Mouse (Mus musculus) hindbrain, embryonic 14.5 days (tissue): ENCODE measurements around the gene Lgals4. TPM values are rescaled to one million over a fixed set of nuclear protein-coding genes. Genes with fewer than 3 reads are reported as not detected.

ENCODE experiments used
- ATAC-seq: fragments of 200-750 bp; cut with Nextera tagmentation; 2 replicates; pipeline ENCODE4 v1.8.0; 2017; ENCODE audit warnings: moderate number of reproducible peaks, mild to moderate bottlenecking, moderate TSS enrichment, moderate library complexity; ENCODE audit not compliant: low FRiP score
- DNase-seq: peaks from one replicate; pipeline ENCODE4 v3.0.0-alpha.2; 2015; ENCODE audit warnings: low spot score
- H3K27ac ChIP-seq: fragments of 300-500 bp; sonication (generic); 2 replicates; pipeline ENCODE4 v1.5.1; 2014; ENCODE audit warnings: mild to moderate bottlenecking, moderate library complexity
- H3K27me3 ChIP-seq: fragments of 300-500 bp; sonication (generic); 2 replicates; pipeline ENCODE4 v1.6.1; 2014; ENCODE audit warnings: mild to moderate bottlenecking, low read length, mixed read lengths; ENCODE audit not compliant: control insufficient read depth, insufficient read depth
- H3K36me3 ChIP-seq: fragments of 300-500 bp; sonication (generic); replicated peaks from 2 replicates; pipeline ENCODE4 v1.6.1; 2014; ENCODE audit not compliant: control insufficient read depth, insufficient read depth
- H3K4me1 ChIP-seq: fragments of 300-500 bp; sonication (generic); replicated peaks from 2 replicates; pipeline ENCODE4 v1.6.1; 2014; ENCODE audit warnings: antibody characterized with exemption, low read length, mixed read lengths; ENCODE audit not compliant: control insufficient read depth, insufficient read depth
- H3K4me2 ChIP-seq: fragments of 300-500 bp; sonication (generic); replicated peaks from 2 replicates; pipeline ENCODE4 v1.6.1; 2014; ENCODE audit warnings: mild to moderate bottlenecking, moderate library complexity
- H3K4me3 ChIP-seq: fragments of 300-500 bp; sonication (generic); replicated peaks from 2 replicates; pipeline ENCODE4 v1.5.1; 2014; ENCODE audit warnings: mild to moderate bottlenecking, low read length
- H3K9ac ChIP-seq: fragments of 300-500 bp; sonication (generic); 2 replicates; pipeline ENCODE4 v1.6.1; 2014
- H3K9me3 ChIP-seq: fragments of 300-500 bp; sonication (generic); 2 replicates; pipeline ENCODE4 v1.6.1; 2016; ENCODE audit warnings: low read length; ENCODE audit not compliant: control insufficient read depth
- WGBS: fragments of 180-500 bp; shearing (Covaris S2); extraction: QIAGEN DNeasy Blood & Tissue Kit; methylation state at CpG from one replicate; pipeline ENCODE4 v1.1.7; 2014; 5-methylcytosine and 5-hydroxymethylcytosine counted together
- polyA plus RNA-seq: library from polyadenylated mRNA; unstranded; fragments of >200 nt; fragmentation: Nextera tagmentation; extraction: Ambion mirVana; gene quantifications from 2 replicates; pipeline ENCODE4 v1.2.1, GENCODE M21; 2014

The Lgals4 gene
- polyA plus RNA-seq, 1 experiment from 2014 or later = 3.2 TPM

- no peak for ATAC-seq
Measured at GRCm38 (mm10) chr7:28806869-28807268, 26.8 kb upstream of the Lgals4 start.

GRCm38 (mm10) chr7:28807641-28808220 is 25.9 kb upstream of the Lgals4 start:
- Histone ChIP-seq H3K36me3 (peaks cover 8% of the 10 kb centered on the region), H3K27me3 (no peaks in the 10 kb centered on the region), H3K9ac (peak overlapping the region; percentile 68), H3K9me3 (no peaks in the 10 kb centered on the region), H3K4me2 (peak overlapping the region; percentile 93), H3K4me3 (peak overlapping the region; percentile 80), H3K27ac (peak overlapping the region; percentile 96), H3K4me1 (peaks cover 25% of the 10 kb centered on the region)
- ATAC-seq = no peak
- 44% methylated on average over 6 of the region's 8 CpGs for WGBS
- no peak for DNase-seq

More at GRCm38 (mm10) chr7:28806869-28807268, 26.8 kb upstream of the Lgals4 start:
- H3K9ac ChIP-seq = no peak overlapping the region
- H3K36me3 ChIP-seq = no peaks in the 10 kb centered on the region
- no peak overlapping the region for H3K4me3 ChIP-seq
- H3K4me1 ChIP-seq = peaks cover 16% of the 10 kb centered on the region
- H3K9me3 ChIP-seq = no peaks in the 10 kb centered on the region
- no peak overlapping the region for H3K4me2 ChIP-seq
- no peak overlapping the region for H3K27ac ChIP-seq
- WGBS = 76% methylated on average over 4 of the region's 4 CpGs
- no peaks in the 10 kb centered on the region for H3K27me3 ChIP-seq
- no peak for DNase-seq

GRCm38 (mm10) chr7:28808221-28808941 is 25.3 kb upstream of the Lgals4 start, which contains the start of gene Hnrnpl:
TSS of gene Hnrnpl (plus strand) at chr7:28808541.
- Histone ChIP-seq H3K4me1 (peaks cover 22% of the 10 kb centered on the region), H3K9ac (peak within 1 kb of the TSS; percentile 68), H3K36me3 (peaks cover 15% of the 10 kb centered on the region), H3K4me2 (peak within 1 kb of the TSS; percentile 93), H3K9me3 (no peaks in the 10 kb centered on the region), H3K4me3 (peak within 1 kb of the TSS; percentile 80), H3K27me3 (no peaks in the 10 kb centered on the region), H3K27ac (peak within 1 kb of the TSS; percentile 96)
- DNase-seq = peak; percentile 61
- no peak; the same call in 1 of the 2 replicates for ATAC-seq
- 3% methylated on average over 34 of the region's 35 CpGs for WGBS

GRCm38 (mm10) chr7:28808957-28809393 is 24.7 kb upstream of the Lgals4 start:
- Histone ChIP-seq H3K4me1 (peaks cover 21% of the 10 kb centered on the region), H3K27me3 (no peaks in the 10 kb centered on the region), H3K4me3 (peak overlapping the region; percentile 80), H3K27ac (peak overlapping the region; percentile 96), H3K36me3 (peaks cover 21% of the 10 kb centered on the region), H3K4me2 (peak overlapping the region; percentile 93), H3K9me3 (no peaks in the 10 kb centered on the region), H3K9ac (peak overlapping the region; percentile 68)
- ATAC-seq = peak; percentile 56
- WGBS = under 1% methylated on average over 32 of the region's 32 CpGs
- DNase-seq = peak; percentile 95

- H3K27me3 ChIP-seq = no peaks in the 10 kb centered on the region
- peak overlapping the region; percentile 96 for H3K27ac ChIP-seq
- H3K4me2 ChIP-seq = peak overlapping the region; percentile 93
- ATAC-seq = no peak
- peaks cover 26% of the 10 kb centered on the region for H3K36me3 ChIP-seq
- peak overlapping the region; percentile 68 for H3K9ac ChIP-seq
- H3K4me3 ChIP-seq = peak overlapping the region; percentile 80
- H3K4me1 ChIP-seq = peaks cover 21% of the 10 kb centered on the region
- WGBS = under 1% methylated on average over 35 of the region's 35 CpGs
- no peaks in the 10 kb centered on the region for H3K9me3 ChIP-seq
- peak; percentile 72 for DNase-seq
Measured at GRCm38 (mm10) chr7:28809401-28810089, 24.1 kb upstream of the Lgals4 start.

GRCm38 (mm10) chr7:28810107-28811066 is 23.3 kb upstream of the Lgals4 start:
- Histone ChIP-seq H3K27ac (peak overlapping the region; percentile 97), H3K9me3 (no peaks in the 10 kb centered on the region), H3K4me3 (peak overlapping the region; percentile 80), H3K27me3 (no peaks in the 10 kb centered on the region), H3K36me3 (peaks cover 35% of the 10 kb centered on the region), H3K9ac (peak overlapping the region; percentile 87), H3K4me1 (peaks cover 21% of the 10 kb centered on the region), H3K4me2 (peak overlapping the region; percentile 93)
- DNase-seq (peak; percentile 99), ATAC-seq (peak; percentile 94)
- under 1% methylated on average over 70 of the region's 70 CpGs for WGBS

GRCm38 (mm10) chr7:28811228-28811627 is 22.4 kb upstream of the Lgals4 start:
- Histone ChIP-seq H3K9me3 (no peaks in the 10 kb centered on the region), H3K4me3 (peak overlapping the region; percentile 80), H3K27ac (peak overlapping the region; percentile 97), H3K36me3 (peaks cover 43% of the 10 kb centered on the region), H3K27me3 (no peaks in the 10 kb centered on the region), H3K4me1 (peaks cover 21% of the 10 kb centered on the region), H3K9ac (peak overlapping the region; percentile 87), H3K4me2 (peak overlapping the region; percentile 80)
- 0 out of 2 replicates have a peak, but pooled peaks have one; percentile 3 for ATAC-seq
- DNase-seq = peak; percentile 96
- under 1% methylated on average over 39 of the region's 40 CpGs for WGBS

GRCm38 (mm10) chr7:28811640-28812275 is 21.9 kb upstream of the Lgals4 start:
- peaks cover 48% of the 10 kb centered on the region for H3K36me3 ChIP-seq
- peak overlapping the region; percentile 80 for H3K4me3 ChIP-seq
- peaks cover 21% of the 10 kb centered on the region for H3K4me1 ChIP-seq
- H3K9me3 ChIP-seq = no peaks in the 10 kb centered on the region
- peak overlapping the region; percentile 52 for H3K9ac ChIP-seq
- H3K27ac ChIP-seq = no peak overlapping the region
- H3K4me2 ChIP-seq = peak overlapping the region; percentile 80
- DNase-seq = no peak
- no peaks in the 10 kb centered on the region for H3K27me3 ChIP-seq
- no peak for ATAC-seq
- 16% methylated on average over 7 of the region's 7 CpGs for WGBS
